Mouse (Mus musculus) stomach, embryonic 14.5 days (tissue): ENCODE results near the gene Ampd3. TPM values are rescaled to one million over a fixed set of nuclear protein-coding genes. Genes with fewer than 3 reads are reported as not detected.

Experiments used
- ATAC-seq: fragments of 200-750 bp; cut with Nextera tagmentation; 2 replicates; pipeline ENCODE4 v1.8.0; 2017; ENCODE audit warnings: low read depth, moderate TSS enrichment; ENCODE audit not compliant: insufficient number of reproducible peaks, insufficient read depth, low FRiP score
- H3K27ac ChIP-seq: fragments of 300-500 bp; sonication (generic); 2 replicates; pipeline ENCODE4 v1.5.1; 2014; ENCODE audit warnings: mild to moderate bottlenecking, low read length, moderate library complexity, mixed read lengths
- H3K27me3 ChIP-seq: fragments of 300-500 bp; sonication (generic); 2 replicates; pipeline ENCODE4 v1.6.1; 2014; ENCODE audit warnings: low read length, control low read depth, mixed read lengths; ENCODE audit not compliant: control insufficient read depth, insufficient read depth
- H3K36me3 ChIP-seq: fragments of 300-500 bp; sonication (generic); 2 replicates; pipeline ENCODE4 v1.6.1; 2014; ENCODE audit warnings: mild to moderate bottlenecking, control low read depth, low read length, moderate library complexity, mixed read lengths; ENCODE audit not compliant: control insufficient read depth, insufficient read depth
- H3K4me1 ChIP-seq: fragments of 300-500 bp; sonication (generic); 2 replicates; pipeline ENCODE4 v1.6.1; 2014; ENCODE audit warnings: low read length, control low read depth, mixed read lengths; ENCODE audit not compliant: control insufficient read depth, insufficient read depth
- H3K4me2 ChIP-seq: fragments of 300-500 bp; sonication (generic); replicated peaks from 2 replicates; pipeline ENCODE4 v1.6.1; 2014; ENCODE audit warnings: low read depth, low read length, control low read depth
- H3K4me3 ChIP-seq: fragments of 300-500 bp; sonication (generic); 2 replicates; pipeline ENCODE4 v1.5.1; 2014; ENCODE audit warnings: low read depth, low read length, control low read depth
- H3K9ac ChIP-seq: fragments of 300-500 bp; sonication (generic); replicated peaks from 2 replicates; pipeline ENCODE4 v1.6.1; 2014; ENCODE audit warnings: low read depth, mild to moderate bottlenecking, control low read depth, low read length, moderate library complexity, mixed read lengths
- H3K9me3 ChIP-seq: fragments of 300-500 bp; sonication (generic); 2 replicates; pipeline ENCODE4 v1.6.1; 2016; ENCODE audit warnings: low read depth, low read length, control low read depth; ENCODE audit not compliant: control insufficient read depth
- WGBS: fragments of 180-500 bp; shearing (Covaris S2); extraction: QIAGEN DNeasy Blood & Tissue Kit; methylation state at CpG from one replicate; pipeline ENCODE4 v1.1.7; 2014; 5-methylcytosine and 5-hydroxymethylcytosine counted together
- polyA plus RNA-seq: library from polyadenylated mRNA; unstranded; fragments of >200 nt; fragmentation: Nextera tagmentation; extraction: Ambion mirVana; gene quantifications from 2 replicates; pipeline ENCODE4 v1.2.1, GENCODE M21; 2014

The Ampd3 gene
- polyA plus RNA-seq, 1 experiment from 2014 or later: 2.1 TPM

DNA sequence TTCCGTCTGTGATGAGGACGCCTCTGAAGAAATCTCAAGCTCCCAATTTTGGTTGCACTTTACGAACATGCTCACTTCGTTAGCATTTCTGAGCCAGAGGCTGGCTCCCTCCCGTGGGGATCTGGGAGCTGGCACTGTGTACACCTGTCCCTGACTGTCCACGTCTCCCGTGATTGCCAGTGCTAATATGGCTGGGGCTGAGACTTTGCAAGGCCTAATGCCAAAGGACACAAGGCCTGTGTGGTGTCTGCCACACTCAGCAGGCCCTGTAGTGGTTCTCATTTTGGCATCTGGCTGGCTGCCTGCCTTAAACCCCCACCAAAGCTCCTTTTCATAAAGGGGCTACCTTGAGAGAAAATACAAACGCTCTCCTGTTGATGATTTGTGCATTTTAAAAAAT, 43.0 kb downstream of the Ampd3 start:
- WGBS: 86% methylated on average over 8 of the region's 8 CpGs

DNA sequence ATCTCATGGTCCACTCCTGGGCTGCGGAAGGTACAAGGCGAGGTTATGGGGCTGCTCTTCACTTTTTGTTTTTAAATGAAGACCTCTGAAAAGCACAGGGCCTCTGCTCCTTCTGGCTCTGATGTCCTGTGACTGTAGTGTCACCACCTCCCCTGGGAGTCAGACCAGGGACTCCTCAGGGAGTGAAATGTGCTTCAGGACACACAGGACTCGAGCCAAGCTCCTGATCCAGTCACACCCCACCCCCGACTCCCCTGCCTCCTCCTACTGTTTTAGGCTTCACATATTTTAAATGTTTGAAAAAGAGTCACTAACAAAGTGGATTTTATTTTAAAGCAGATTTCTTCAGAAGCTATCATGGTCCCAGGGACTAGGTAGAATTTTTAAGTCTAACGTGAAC, 43.5 kb downstream of the Ampd3 start:
- WGBS: 82% methylated on average over 5 of the region's 5 CpGs
- Histone ChIP-seq H3K4me1 (peaks cover 5% of the 10 kb centered on the region; the same call in 1 of the 2 replicates), H3K9ac (no peak overlapping the region), H3K27me3 (no peaks in the 10 kb centered on the region), H3K36me3 (peaks cover 10% of the 10 kb centered on the region; the same call in 1 of the 2 replicates), H3K4me2 (no peak overlapping the region), H3K9me3 (no peaks in the 10 kb centered on the region), H3K27ac (no peak overlapping the region), H3K4me3 (no peak overlapping the region)
- ATAC-seq: no peak

More for the DNA sequence above, 43.0 kb downstream of the Ampd3 start:
- Histone ChIP-seq H3K27ac (no peak overlapping the region), H3K4me2 (no peak overlapping the region), H3K9ac (no peak overlapping the region), H3K4me1 (peaks cover 5% of the 10 kb centered on the region; the same call in 1 of the 2 replicates), H3K27me3 (no peaks in the 10 kb centered on the region), H3K4me3 (no peak overlapping the region), H3K9me3 (no peaks in the 10 kb centered on the region), H3K36me3 (peaks cover 10% of the 10 kb centered on the region; the same call in 1 of the 2 replicates)
- ATAC-seq: no peak

DNA sequence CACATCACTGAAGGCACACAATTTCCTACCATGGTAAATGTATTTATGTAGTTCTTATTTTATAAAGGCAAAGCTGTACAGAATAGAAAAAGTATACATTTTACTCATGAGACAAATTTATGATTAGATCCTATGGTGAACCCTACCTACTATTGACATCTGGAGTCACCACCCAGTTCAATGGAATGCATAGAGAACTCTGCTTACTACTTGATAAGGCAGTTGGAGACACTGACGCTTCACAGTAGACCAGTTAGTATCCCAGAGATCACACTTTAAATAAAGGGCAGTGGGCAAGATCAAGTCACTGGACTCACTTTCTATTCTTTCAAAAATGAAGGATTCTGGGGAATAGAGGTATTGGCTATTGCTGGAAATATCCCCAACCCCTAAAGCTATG, 46.0 kb downstream of the Ampd3 start:
- peaks cover 10% of the 10 kb centered on the region; the same call in 1 of the 2 replicates for H3K36me3 ChIP-seq
- H3K9ac ChIP-seq: no peak overlapping the region
- no peak overlapping the region for H3K27ac ChIP-seq
- H3K4me1 ChIP-seq: peaks cover 5% of the 10 kb centered on the region; the same call in 1 of the 2 replicates
- WGBS: 80% methylated on average over 1 of the region's 1 CpGs
- no peak overlapping the region for H3K4me2 ChIP-seq
- H3K4me3 ChIP-seq: no peak overlapping the region
- no peak for ATAC-seq
- H3K27me3 ChIP-seq: no peaks in the 10 kb centered on the region
- H3K9me3 ChIP-seq: no peaks in the 10 kb centered on the region

DNA sequence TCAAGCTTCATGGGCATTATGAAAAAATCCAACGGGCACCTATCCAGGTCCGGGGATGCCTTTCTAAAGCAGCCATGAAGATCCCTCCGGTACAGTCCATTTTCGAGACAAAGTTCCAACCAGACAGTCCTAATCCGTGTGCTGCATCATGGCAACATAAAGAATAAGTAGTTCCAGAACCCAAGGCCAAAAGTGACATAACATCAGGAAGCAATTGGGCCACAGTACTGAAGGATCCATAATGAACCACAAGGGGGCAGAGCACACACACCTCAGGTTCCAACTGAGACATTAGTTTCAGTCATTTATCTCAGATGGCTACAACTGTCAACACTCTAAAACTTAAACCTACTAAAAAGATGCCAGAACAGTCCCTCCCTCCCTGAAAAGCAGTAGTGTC, 48.0 kb downstream of the Ampd3 start:
- Histone ChIP-seq H3K27me3 (no peaks in the 10 kb centered on the region), H3K36me3 (peaks cover 10% of the 10 kb centered on the region; the same call in 1 of the 2 replicates), H3K27ac (no peak overlapping the region), H3K4me3 (no peak overlapping the region), H3K4me2 (no peak overlapping the region), H3K9me3 (no peaks in the 10 kb centered on the region), H3K4me1 (no peaks in the 10 kb centered on the region), H3K9ac (no peak overlapping the region)
- ATAC-seq: peak; percentile 33; the same call in 1 of the 2 replicates
- 70% methylated on average over 5 of the region's 5 CpGs for WGBS

DNA sequence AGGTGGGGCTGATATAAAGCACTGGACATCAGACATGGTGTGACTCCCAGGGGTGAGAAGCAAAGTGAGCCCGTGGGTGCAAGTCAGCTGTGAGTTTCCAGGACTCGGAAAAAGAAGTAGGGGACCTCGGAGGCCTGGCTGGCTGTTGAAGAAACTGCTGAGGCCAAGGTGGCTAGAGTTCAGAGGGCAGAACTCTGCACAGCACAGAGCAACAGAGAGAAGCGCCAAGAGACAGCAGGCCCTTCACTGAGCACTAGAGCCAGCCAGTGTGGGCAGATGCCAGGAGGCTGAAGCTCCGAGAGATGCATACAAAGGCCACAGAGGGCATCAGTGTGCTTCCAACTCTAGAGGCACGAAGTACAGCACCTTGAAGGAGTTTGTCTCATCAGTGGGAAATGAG, 50.2 kb downstream of the Ampd3 start:
- ATAC-seq: no peak

DNA sequence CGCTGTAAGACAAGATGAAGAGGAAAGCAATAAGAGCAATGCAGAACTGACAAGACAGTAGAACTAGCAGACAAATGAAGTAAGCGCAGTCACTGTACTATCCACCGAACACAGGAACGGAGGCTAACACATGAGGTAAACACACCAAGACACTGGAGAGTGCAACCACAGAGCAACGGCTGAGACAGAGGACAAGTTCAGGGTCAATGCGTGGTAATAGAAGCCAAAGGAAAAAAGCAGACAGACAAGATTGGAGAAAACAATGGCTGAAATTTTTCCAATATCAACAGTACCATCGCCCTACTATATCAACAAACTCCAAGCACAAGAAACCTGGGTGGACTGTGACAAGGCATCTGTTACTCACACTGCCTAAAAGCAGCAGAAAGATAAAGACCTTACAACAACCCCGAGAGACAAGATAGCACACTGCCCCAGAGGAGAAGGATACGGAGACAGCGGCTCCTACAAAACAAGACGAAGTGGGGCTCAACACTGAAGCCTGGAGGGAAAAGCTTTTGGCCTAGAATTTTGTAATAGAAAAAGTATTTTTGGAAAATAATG, 50.9 kb downstream of the Ampd3 start:
- Histone ChIP-seq H3K27me3 (no peaks in the 10 kb centered on the region), H3K4me2 (no peak overlapping the region), H3K9me3 (no peaks in the 10 kb centered on the region), H3K36me3 (peaks cover 10% of the 10 kb centered on the region; the same call in 1 of the 2 replicates), H3K27ac (no peak overlapping the region), H3K4me1 (peaks cover 6% of the 10 kb centered on the region; the same call in 1 of the 2 replicates), H3K4me3 (no peak overlapping the region), H3K9ac (no peak overlapping the region)
- ATAC-seq: no peak
- WGBS: 60% methylated on average over 11 of the region's 11 CpGs

More for the DNA sequence above, 50.2 kb downstream of the Ampd3 start:
- no peak overlapping the region for H3K27ac ChIP-seq
- H3K36me3 ChIP-seq: peaks cover 10% of the 10 kb centered on the region; the same call in 1 of the 2 replicates
- no peak overlapping the region for H3K4me2 ChIP-seq
- no peaks in the 10 kb centered on the region for H3K27me3 ChIP-seq
- H3K9me3 ChIP-seq: no peaks in the 10 kb centered on the region
- H3K9ac ChIP-seq: no peak overlapping the region
- 79% methylated on average over 6 of the region's 6 CpGs for WGBS
- H3K4me3 ChIP-seq: no peak overlapping the region
- H3K4me1 ChIP-seq: peaks cover 6% of the 10 kb centered on the region; the same call in 1 of the 2 replicates

DNA sequence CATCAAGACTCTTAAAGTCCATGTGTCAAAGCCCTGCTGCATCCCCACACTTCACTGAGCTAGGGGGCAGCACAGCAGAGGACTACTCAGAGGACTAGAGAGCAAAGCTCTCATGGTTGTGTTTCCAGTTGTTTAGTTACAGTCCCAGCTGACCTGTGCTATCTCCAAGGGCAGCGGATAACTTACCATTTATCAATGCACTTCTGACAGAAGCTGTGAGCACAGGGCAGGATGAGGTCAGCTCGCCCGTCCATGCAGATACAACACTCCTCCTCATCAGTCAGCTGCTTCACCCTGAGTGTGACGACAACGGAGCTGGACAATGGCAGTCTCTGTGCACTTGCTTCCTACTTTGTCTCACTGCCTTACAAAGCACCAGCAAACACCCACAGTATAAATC, 53.1 kb downstream of the Ampd3 start:
- Histone ChIP-seq H3K36me3 (peaks cover 5% of the 10 kb centered on the region; the same call in 1 of the 2 replicates), H3K27ac (no peak overlapping the region), H3K9ac (no peak overlapping the region), H3K4me2 (no peak overlapping the region), H3K4me1 (peaks cover 6% of the 10 kb centered on the region; the same call in 1 of the 2 replicates), H3K27me3 (no peaks in the 10 kb centered on the region), H3K4me3 (no peak overlapping the region), H3K9me3 (no peaks in the 10 kb centered on the region)
- 34% methylated on average over 5 of the region's 5 CpGs for WGBS
- no peak for ATAC-seq

DNA sequence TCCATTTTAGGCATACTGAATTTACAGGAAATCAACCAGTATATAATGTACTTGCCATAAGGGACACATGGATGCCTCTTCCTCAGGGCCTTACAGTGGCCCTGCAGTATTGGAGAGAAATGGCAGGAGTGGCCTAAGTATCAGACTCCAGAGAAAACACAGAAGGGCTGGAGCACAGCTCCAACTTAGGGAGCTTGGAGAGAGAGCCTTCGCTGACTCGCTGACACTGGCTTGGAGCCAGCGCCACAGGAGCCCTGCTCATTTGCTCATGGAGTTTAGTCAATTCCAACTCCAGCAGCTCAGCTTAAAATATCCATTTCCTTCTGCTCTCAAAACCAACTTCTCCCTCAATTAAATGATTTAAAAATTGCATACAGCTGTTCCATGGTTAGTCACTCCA, 53.6 kb downstream of the Ampd3 start:
- Histone ChIP-seq H3K9ac (no peak overlapping the region), H3K36me3 (peaks cover 5% of the 10 kb centered on the region; the same call in 1 of the 2 replicates), H3K4me3 (no peak overlapping the region), H3K4me2 (no peak overlapping the region), H3K27ac (no peak overlapping the region), H3K9me3 (no peaks in the 10 kb centered on the region), H3K4me1 (peaks cover 6% of the 10 kb centered on the region; the same call in 1 of the 2 replicates), H3K27me3 (no peaks in the 10 kb centered on the region)
- no peak for ATAC-seq
- WGBS: 42% methylated on average over 3 of the region's 3 CpGs
